ENCODE assay signal across 15 mouse cellular contexts in the genomic region with DNA sequence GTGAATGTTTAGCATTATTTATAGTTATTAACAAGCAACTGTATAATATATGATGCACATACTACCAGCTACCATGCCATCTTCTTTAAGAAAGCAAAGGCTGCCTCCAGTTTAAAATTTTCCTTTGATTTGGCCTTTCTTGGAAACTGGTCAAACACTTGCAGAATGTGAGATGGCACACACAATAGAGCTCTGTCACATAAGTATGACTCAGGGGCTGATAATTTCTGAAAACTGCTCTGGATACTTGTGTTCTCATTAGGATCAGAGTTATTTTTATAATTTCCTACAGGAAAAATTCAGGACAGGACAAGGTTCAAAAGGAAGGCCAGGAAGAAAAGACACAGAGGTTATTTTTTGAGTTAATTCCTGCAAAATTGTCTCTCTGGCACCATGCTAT.
"Had no signal": no experiment of that assay in that cellular context is flagged by ENCODE, and none has a peak within 500 bp of the region (broad histone marks: within the 10 kb centered on the region; RNA-seq: fewer than 3 reads in every experiment).

No protein-coding gene starts in this region.

- H3K9ac ChIP-seq: limb, embryonic 13.5 days; liver, embryonic 15.5 days; lung, embryonic 14.5 days; neural tube, embryonic 15.5 days had no signal

- H3K36me3 ChIP-seq: limb, embryonic 13.5 days; liver, embryonic 15.5 days; midbrain, embryonic 10.5 days; neural tube, embryonic 15.5 days had no signal

- H3K4me3 ChIP-seq: layer of hippocampus, adult 2 months; limb, embryonic 13.5 days; liver, embryonic 15.5 days; midbrain, embryonic 10.5 days; myocyte; neural tube, embryonic 15.5 days had no signal

- H3K9me3 ChIP-seq: limb, embryonic 13.5 days; liver, embryonic 15.5 days; midbrain, embryonic 10.5 days; neural tube, embryonic 15.5 days had no signal

- H3K4me2 ChIP-seq: limb, embryonic 13.5 days; liver, embryonic 11.5 days; liver, embryonic 15.5 days; lung, embryonic 14.5 days; neural tube, embryonic 15.5 days had no signal

- H3K27ac ChIP-seq: layer of hippocampus, adult 2 months; limb, embryonic 13.5 days; liver, embryonic 15.5 days; midbrain, embryonic 10.5 days; neural tube, embryonic 15.5 days had no signal

- DNase-seq: kidney, postnatal 4 days; left cerebral cortex, postnatal 4 days; lung, embryonic 14.5 days; lung, postnatal 10 days; lung, postnatal 4 days; midbrain, embryonic 14.5 days; thymus, postnatal 36 days had no signal

- H3K4me1 ChIP-seq: limb, embryonic 13.5 days; liver, embryonic 15.5 days; midbrain, embryonic 10.5 days; neural tube, embryonic 15.5 days had no signal

- H3K27me3 ChIP-seq: limb, embryonic 13.5 days; liver, embryonic 15.5 days; neural tube, embryonic 15.5 days had no signal

- ATAC-seq: intestine, postnatal 0 days had no signal
